Mouse (Mus musculus): ENCODE results near the gene Map2.

GRCm38 (mm10) chr1:66279222-66280009, 104.3 kb downstream of the Map2 start:
- no peak for TF ChIP-seq CTCF (IDR thresholded peaks at IDR 0.05; ENCODE audit: insufficient read depth, low read depth, low read length)
- TF ChIP-seq POLR2A (IDR thresholded peaks at IDR 0.05; ENCODE audit: insufficient read depth, low read depth, low read length): no peak
